Mouse (Mus musculus) right cerebral cortex, postnatal 14 days (tissue): ENCODE measurements at regions not wholly inside any gene's neighbourhood (a gene's known extent, or its start where the extent isn't known, plus 50 kb on each side); places are given as distances from the start of the nearest gene placed in this dataset.

ENCODE experiments used
- DNase-seq: peaks from one replicate; pipeline ENCODE4 v3.0.0; 2022

DNA sequence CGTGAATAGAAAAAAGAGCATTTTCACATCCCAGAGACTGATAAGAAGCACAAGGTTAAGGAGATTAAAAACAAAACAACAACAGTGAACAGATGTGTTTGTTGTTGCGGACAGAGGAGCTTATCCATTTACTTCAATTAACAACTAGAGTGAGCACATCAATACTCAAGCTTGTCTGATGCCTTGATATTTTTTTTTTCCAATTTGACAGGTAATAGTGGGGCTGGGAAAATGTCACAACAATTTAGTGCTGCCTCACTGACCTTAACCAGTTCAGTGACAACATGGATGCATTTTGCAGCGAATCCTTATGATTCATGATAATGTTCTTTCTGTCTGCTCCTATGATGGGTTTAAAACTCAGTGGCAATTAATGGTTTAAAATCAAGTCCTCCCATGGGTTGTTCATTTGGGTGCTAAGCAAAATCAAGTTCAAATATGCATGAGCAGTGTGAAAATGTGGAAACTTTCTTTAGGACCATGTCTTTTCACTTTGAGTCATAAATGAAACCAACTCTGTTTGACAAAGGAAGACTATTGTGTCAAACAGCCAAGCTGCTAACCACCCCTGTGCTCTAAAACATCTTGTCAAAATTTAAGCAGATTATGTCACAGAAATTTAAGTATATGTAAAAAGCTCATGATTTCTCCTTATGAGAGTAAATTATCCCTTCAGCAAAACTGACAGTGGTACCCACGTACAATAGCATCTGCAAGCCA, 641.0 kb downstream of the Car8 start:
- no peak for DNase-seq

GRCm38 (mm10) chr4:7596116-7596515, 642.7 kb downstream of the Car8 start:
- no peak for DNase-seq

DNA sequence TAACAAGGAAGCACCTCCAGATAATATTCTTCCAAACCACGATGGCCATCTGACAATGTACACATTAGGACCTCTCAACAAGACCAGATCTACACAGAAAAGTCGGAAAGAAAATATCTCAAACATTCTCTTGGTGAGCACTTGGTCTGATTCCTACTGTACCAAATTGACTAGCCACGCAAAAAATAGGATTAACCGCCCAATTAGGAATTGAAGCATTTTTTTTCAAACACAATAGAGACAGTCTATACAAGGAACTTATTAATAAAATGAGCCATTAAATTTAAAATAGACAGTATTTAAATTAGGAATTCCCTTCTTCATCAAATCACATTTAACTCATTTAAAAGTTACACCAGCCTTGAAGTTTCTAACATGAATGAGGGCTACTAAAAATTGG, 655.0 kb downstream of the Car8 start:
- no peak for DNase-seq

GRCm38 (mm10) chr4:7581931-7582330, 656.9 kb downstream of the Car8 start:
- DNase-seq = no peak

GRCm38 (mm10) chr4:7581220-7581916, 657.5 kb downstream of the Car8 start:
- DNase-seq = no peak

- no peak for DNase-seq
Measured at GRCm38 (mm10) chr4:7580554-7581219, 658.2 kb downstream of the Car8 start.

DNA sequence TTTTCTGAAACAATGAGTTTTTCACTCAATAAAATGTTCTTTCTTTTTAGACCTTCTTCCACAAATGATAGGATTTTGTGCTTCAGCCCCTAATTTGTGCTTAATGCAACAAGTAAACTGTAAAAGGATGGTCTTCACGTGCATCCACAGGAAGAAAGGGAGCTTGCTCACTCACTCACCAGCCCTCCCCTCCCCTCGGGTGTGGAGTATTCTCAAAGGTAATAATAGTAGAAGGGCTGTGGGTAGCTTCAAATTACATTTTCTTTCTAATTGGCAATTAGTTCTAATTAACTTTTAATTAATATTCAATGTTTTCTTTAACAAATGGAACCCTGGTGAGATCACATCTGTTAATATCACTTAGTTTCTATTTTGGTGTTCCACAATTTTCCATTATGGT, 664.8 kb downstream of the Car8 start:
- DNase-seq = no peak

DNA sequence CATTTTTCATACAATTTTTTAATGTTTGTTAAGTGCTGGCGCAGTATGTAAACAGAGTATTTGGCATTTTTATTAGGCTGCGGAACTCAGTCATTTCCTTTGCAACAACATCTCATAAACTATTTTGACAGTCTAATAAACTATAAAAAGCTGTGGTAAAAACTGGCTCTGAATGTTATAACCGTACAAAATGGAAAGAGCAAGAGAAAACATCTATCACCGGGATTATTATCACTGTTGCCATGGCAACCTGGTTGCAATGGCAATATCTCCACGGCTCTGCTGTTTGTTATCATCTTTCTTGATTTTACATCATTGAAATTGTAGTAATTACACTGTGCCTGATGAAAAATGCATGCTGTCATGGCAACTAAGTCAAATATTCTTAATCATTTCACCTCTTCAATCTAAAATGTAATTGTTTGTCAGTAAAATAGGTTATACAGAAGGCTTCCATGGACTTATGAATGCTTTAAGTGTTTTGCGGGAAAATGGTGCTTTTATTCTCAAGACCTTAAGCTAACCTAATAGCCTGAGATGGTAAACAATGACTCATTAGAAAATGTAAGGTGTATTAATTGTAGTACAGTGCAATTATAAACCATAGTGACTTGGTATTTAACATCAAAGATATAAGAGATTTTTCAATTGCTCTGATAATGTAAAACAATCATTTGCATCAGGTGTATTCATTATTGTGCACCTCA, 671.0 kb downstream of the Car8 start:
- DNase-seq = no peak

- DNase-seq = no peak
Measured at GRCm38 (mm10) chr4:7559867-7560832, 678.7 kb downstream of the Car8 start.

- no peak for DNase-seq
Measured at GRCm38 (mm10) chr4:7558721-7559120, 680.1 kb downstream of the Car8 start.

GRCm38 (mm10) chr4:7534301-7534700, 704.5 kb downstream of the Car8 start:
- DNase-seq = no peak

DNA sequence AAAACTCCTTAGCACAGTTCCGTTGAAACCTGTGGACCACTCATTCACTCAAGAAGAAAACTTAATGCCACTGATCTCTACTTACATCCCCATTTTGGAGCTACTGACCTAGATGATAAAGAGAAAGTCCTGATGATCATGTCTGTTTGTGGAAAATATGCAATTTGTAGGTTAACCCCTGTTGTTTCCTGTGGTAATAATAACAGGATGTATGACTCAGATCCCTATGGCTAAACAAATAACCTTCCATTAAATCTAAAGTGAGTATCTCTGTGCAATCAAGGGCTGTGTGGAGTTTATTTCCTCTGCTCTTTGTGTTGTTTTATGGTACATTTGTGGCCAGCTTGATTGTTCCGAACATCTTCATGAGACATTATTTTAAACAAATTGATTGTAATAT, 711.1 kb downstream of the Car8 start:
- no peak for DNase-seq

GRCm38 (mm10) chr4:7513081-7513480, 725.8 kb downstream of the Car8 start:
- no peak for DNase-seq

- no peak for DNase-seq
Measured at GRCm38 (mm10) chr4:7485552-7485951, 753.3 kb downstream of the Car8 start.

- no peak for DNase-seq
Measured at GRCm38 (mm10) chr4:7455130-7455529, 783.7 kb downstream of the Car8 start.

DNA sequence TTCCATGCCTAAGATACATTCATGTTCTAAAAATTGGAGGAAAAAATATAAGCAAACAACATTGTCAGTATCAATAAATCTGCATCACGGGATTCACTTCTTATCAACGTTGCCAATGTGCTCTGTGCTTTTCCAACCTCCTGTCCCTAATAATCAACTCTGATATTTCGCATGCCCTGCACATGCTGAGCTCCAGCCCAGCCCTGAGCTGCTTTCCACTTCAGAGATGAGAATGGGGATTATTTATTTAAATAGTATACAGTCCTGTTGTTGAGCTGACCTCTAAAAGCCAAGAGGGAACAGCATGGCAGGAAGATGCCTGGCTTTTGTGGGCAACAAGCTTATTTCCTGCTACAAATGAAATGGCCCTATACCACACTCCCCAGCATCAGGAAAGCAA, 786.2 kb downstream of the Car8 start:
- DNase-seq = no peak

- DNase-seq = no peak
Measured at GRCm38 (mm10) chr4:7450991-7451390, 787.9 kb downstream of the Car8 start.

GRCm38 (mm10) chr4:7429308-7429707, 809.5 kb downstream of the Car8 start:
- no peak for DNase-seq

GRCm38 (mm10) chr4:7424081-7424480, 814.8 kb downstream of the Car8 start:
- no peak for DNase-seq

GRCm38 (mm10) chr4:7423204-7423603, 815.6 kb downstream of the Car8 start:
- no peak for DNase-seq

GRCm38 (mm10) chr4:7422787-7423186, 816.1 kb downstream of the Car8 start:
- DNase-seq = no peak

DNA sequence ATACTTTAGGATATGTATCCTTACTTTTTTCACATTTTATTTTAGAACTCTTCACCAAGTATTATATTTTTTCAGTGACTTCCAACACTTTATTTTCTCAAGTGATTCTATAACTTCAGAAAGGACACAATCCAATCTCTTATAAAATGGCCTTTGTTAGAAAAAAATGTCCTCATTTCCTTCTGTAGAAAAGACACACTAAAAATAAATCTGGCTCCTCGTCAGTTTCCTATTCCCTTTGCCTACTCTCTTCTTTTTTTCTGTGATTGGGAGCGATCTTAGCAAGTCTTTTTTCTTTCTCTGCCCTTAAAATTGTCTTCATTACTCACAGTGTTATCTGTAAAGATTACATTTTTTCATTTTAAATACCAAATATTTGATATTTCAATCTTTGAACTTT, 824.5 kb downstream of the Car8 start:
- no peak for DNase-seq
